Mouse (Mus musculus) neural tube, postnatal 0 days (tissue): ENCODE results near the gene Mrgprx1. TPM values are rescaled to one million over a fixed set of nuclear protein-coding genes. Genes with fewer than 3 reads are reported as not detected.

Experiments used
- polyA plus RNA-seq: library from polyadenylated mRNA; unstranded; fragments of >200 nt; fragmentation: Nextera tagmentation; extraction: Ambion mirVana; gene quantifications from 2 replicates; pipeline ENCODE4 v1.2.1, GENCODE M21; 2015

The Mrgprx1 gene
- 0.55 TPM in 1 of 2 replicates, not detected in the other for polyA plus RNA-seq

GRCm38 (mm10) chr7:48027497-48027896, at the start of gene Mrgprx1:
Gene Mrgprx1 (minus strand): TSS chr7:48027597.

GRCm38 (mm10) chr7:47981995-47982394, 45.4 kb downstream of the Mrgprx1 start, which contains the start of gene Mrgpra4:
Gene Mrgpra4 (minus strand): TSS chr7:47982095.

Other genes with a start within 250 kb of the Mrgprx1 start
- not detected in 2 replicates for gene Mrgpra4, start 45.5 kb downstream of the Mrgprx1 start, polyA plus RNA-seq
- not detected in 2 replicates for gene Mrgprb5, start 141.4 kb upstream of the Mrgprx1 start, polyA plus RNA-seq
- gene Mrgprb4, start 171.7 kb upstream of the Mrgprx1 start, polyA plus RNA-seq = not detected in 2 replicates